In genomic region chr9:65568787-65569186, GRCm38 (mm10) we compare ENCODE assay signal across 1 mouse cellular context.
TF ChIP-seq lines count a peak whose summit lies in the region.

No protein-coding gene starts in this region.

TF ChIP-seq in CH12.LX, 34 proteins besides CTCF, POLR2A, EP300 and RAD21 (continued from another document):
- TF ChIP-seq KAT2A (IDR thresholded peaks at IDR 0.05; ENCODE audit: insufficient replicate concordance, low read length) (no peak), GABPA (IDR thresholded peaks at IDR 0.05; ENCODE audit: insufficient replicate concordance, low read depth, low read length) (no peak), ZKSCAN1 (IDR thresholded peaks at IDR 0.05; ENCODE audit: borderline replicate concordance, low read depth, low read length) (no peak), MAZ (IDR thresholded peaks at IDR 0.05; ENCODE audit: low read depth, low read length) (no peak), POLR2AphosphoS2 (IDR thresholded peaks at IDR 0.05; ENCODE audit: low read depth, low read length) (no peak), USF2 (conservative IDR thresholded peaks at IDR 0.05; ENCODE audit: low read depth, low read length) (no peak), ZNF384 (IDR thresholded peaks at IDR 0.05; ENCODE audit: low read depth, low read length) (no peak), JUND (conservative IDR thresholded peaks at IDR 0.05; ENCODE audit: low read depth, low read length) (peak; percentile 93), MAX (IDR thresholded peaks at IDR 0.05; ENCODE audit: low read length) (no peak), ZC3H11A (IDR thresholded peaks at IDR 0.05; ENCODE audit: low read depth, low read length) (no peak), UBTF (IDR thresholded peaks at IDR 0.05; ENCODE audit: low read depth, low read length) (no peak), ELF1 (IDR thresholded peaks at IDR 0.05; ENCODE audit: low read depth, low read length) (peak; percentile 78), NRF1 (IDR thresholded peaks at IDR 0.05; ENCODE audit: low read depth, low read length) (no peak), JUN (IDR thresholded peaks at IDR 0.05; ENCODE audit: insufficient read depth, low read depth, low read length) (peak; percentile 87), MAFK (IDR thresholded peaks at IDR 0.05; ENCODE audit: insufficient replicate concordance, low read length) (no peak), E2F4 (IDR thresholded peaks at IDR 0.05; ENCODE audit: insufficient replicate concordance, low read depth, low read length) (no peak), CHD1 (IDR thresholded peaks at IDR 0.05; ENCODE audit: low read depth, low read length) (no peak), CHD2 (IDR thresholded peaks at IDR 0.05; ENCODE audit: low read length) (no peak; the same call in 1 of the 2 replicates), HCFC1 (IDR thresholded peaks at IDR 0.05; ENCODE audit: low read depth, low read length) (no peak), TCF12 (IDR thresholded peaks at IDR 0.05; ENCODE audit: low read depth, low read length) (peak; percentile 35; the same call in 1 of the 2 replicates), MXI1 (IDR thresholded peaks at IDR 0.05; ENCODE audit: low read depth, low read length) (no peak), SIN3A (IDR thresholded peaks at IDR 0.05; ENCODE audit: low read length) (peak; percentile 61; the same call in 1 of the 2 replicates), PAX5 (IDR thresholded peaks at IDR 0.05; ENCODE audit: low read length) (no peak), MYC (IDR thresholded peaks at IDR 0.05; ENCODE audit: low read depth, low read length) (peak; percentile 56; the same call in 1 of the 2 replicates), BHLHE40 (IDR thresholded peaks at IDR 0.05; ENCODE audit: low read depth, low read length) (peak; percentile 62), MEF2A (IDR thresholded peaks at IDR 0.05; ENCODE audit: borderline replicate concordance, low read depth, low read length) (peak; percentile 34; the same call in 1 of the 2 replicates)
